Mouse (Mus musculus) adrenal gland (tissue): ENCODE measurements around the gene B4galnt2.

Experiments
- intact Hi-C: fragments of 180-260 bp; cut with DNase I; formaldehyde crosslinking; loops from one replicate; pipeline ENCODE4 v1.15.1; 2025

B4galnt2 gene

GRCm38 (mm10) chr11:95840694-95841497 lies 73.8 kb downstream of the B4galnt2 start:
- intact Hi-C loops = no loop called here

- intact Hi-C loops = no loop called here
Measured at GRCm38 (mm10) chr11:95838999-95839868, 75.5 kb downstream of the B4galnt2 start.

GRCm38 (mm10) chr11:95838598-95838997 lies 76.1 kb downstream of the B4galnt2 start:
- intact Hi-C loops = no loop called here

GRCm38 (mm10) chr11:95837059-95837458 lies 77.6 kb downstream of the B4galnt2 start, which contains the start of gene Gngt2:
Gene Gngt2 (plus strand): TSS chr11:95837216.
- intact Hi-C loops = no loop called here

- intact Hi-C loops = no loop called here
Measured at GRCm38 (mm10) chr11:95836433-95836832, 78.3 kb downstream of the B4galnt2 start.

- intact Hi-C loops = no loop called here
Measured at GRCm38 (mm10) chr11:95835832-95836231, 78.9 kb downstream of the B4galnt2 start.

GRCm38 (mm10) chr11:95834742-95835710 lies 79.7 kb downstream of the B4galnt2 start:
- intact Hi-C loops = no loop called here

GRCm38 (mm10) chr11:95834143-95834667 lies 80.5 kb downstream of the B4galnt2 start:
- intact Hi-C loops = no loop called here

- intact Hi-C loops = no loop called here
Measured at GRCm38 (mm10) chr11:95833631-95834142, 81.0 kb downstream of the B4galnt2 start.

GRCm38 (mm10) chr11:95833006-95833570 lies 81.6 kb downstream of the B4galnt2 start:
- intact Hi-C loops = no loop called here

GRCm38 (mm10) chr11:95832129-95833005 lies 82.3 kb downstream of the B4galnt2 start:
- intact Hi-C loops = no loop called here

- intact Hi-C loops = no loop called here
Measured at GRCm38 (mm10) chr11:95831641-95832040, 83.0 kb downstream of the B4galnt2 start.

GRCm38 (mm10) chr11:95831276-95831619 lies 83.4 kb downstream of the B4galnt2 start:
- intact Hi-C loops = no loop called here

- intact Hi-C loops = no loop called here
Measured at GRCm38 (mm10) chr11:95830411-95831275, 84.0 kb downstream of the B4galnt2 start.

GRCm38 (mm10) chr11:95829526-95830050 lies 85.1 kb downstream of the B4galnt2 start:
- intact Hi-C loops = loop anchor here (2.0 kb wide), 1 partner anchor 23 kb away; no protein-coding TSS in a partner anchor

- intact Hi-C loops = loop anchor here (2.0 kb wide), 1 partner anchor 24 kb away; no protein-coding TSS in a partner anchor
Measured at GRCm38 (mm10) chr11:95828181-95828964, 86.3 kb downstream of the B4galnt2 start.
